Mouse (Mus musculus) layer of hippocampus, adult 18-20 months (tissue): ENCODE measurements at regions not wholly inside any gene's neighbourhood (a gene's known extent, or its start where the extent isn't known, plus 50 kb on each side); places are given as distances from the start of the nearest gene placed in this dataset.

ENCODE experiments used
- DNase-seq, 2 experiments: peaks; one replicate each; pipeline ENCODE4 v3.0.0; 2022; ENCODE audit warnings: low spot score in 2 of 2

DNA sequence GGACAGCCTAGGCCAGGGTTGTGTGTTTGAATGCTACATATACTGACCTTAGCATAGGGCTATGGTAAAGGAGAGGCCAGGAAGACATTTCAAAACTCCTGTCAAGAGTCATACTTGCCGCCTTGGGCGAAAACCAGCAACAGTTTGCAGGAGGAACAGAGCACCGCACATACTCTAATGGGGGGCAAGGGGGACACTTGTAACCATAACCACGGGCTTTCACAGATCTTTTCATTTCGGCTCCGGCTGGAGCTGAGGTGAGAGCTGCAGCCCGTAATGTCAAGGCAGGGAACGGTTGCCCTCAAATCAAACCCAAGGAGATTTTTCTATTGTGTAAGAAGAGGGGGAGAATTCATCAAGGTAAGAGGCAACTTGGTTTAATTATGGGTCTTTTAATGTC is 258.7 kb upstream of the Nt5e start:
- no peak for DNase-seq

DNA sequence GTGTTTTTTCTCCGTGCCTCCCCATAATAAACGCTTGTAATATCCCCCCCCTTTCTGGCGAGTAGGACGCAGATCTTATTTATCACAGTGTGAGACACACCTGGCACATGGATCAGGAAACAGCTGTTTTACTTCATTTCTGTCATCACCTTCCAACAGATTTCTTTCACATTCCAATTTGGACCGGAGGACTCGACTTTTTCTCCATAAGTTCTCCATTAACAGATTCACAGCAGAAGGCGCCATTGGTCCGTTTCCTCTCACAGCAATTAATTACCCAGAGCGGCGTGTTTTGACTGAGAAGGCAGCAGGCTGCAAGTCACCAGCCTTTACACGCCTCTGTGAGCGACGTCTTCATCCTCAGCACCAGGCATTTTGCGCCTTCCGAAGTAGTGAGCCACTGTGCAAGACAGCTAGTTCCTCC is 258.1 kb upstream of the Nt5e start:
- DNase-seq: peak in 1 of 2 experiments; percentile 6

DNA sequence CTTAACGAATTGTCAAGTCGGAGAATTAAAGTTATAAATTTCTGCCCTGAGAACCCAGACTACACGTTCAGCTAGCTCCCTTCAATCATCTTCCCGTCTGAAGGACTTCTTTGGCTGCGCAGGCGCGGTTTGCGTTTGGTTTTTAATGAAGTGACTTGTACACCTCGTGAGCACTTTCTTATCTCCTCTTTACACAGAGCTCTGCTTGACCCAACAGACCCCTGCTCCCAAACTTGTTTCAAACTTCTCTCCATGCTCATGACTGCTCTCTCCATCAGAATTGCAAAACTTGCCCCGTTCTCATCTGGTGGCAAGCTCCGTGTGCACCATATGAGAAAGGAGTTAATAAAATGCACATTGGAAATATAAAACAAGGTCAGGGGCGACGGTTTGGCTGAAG is 257.2 kb upstream of the Nt5e start:
- DNase-seq: no peak

DNA sequence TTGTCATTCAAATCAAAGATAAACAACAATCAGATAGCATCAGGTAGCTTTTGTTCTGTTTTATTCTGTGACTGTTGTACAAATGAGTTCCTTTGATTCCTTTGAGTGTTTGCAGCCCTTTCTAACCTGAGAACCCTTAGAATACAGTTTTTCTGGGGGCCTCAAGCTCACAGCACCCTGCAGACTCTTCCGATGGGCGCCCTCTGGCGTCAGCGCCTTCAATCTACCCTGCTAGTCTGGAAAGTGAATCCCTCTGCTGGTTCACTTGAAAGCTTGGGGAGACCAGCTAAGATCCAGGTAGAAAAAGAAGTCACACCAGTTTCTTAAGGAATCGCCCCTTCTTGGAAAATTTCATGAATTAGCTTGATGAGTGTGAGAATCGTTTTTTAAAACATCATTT is 253.8 kb upstream of the Nt5e start:
- DNase-seq: peak; percentile 36 to 81

DNA sequence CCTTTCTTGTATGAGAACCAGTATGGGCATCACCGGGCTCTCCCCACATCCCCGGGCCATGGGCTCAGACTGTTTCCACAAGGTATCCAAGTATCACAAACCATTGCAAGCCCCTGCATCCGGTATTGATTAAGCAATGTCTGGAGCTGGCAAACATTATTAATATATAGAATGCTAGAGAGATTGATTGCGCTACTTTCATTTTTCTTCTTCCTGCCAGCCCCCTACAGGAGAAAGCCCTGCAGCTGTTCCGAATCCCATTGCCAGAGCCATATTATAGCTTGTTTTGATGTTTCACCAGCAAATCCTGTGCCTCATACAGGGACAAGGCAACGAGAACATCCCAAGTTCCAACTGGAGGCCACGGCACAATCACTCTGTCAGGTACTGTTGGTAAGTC is 253.4 kb upstream of the Nt5e start:
- no peak for DNase-seq

DNA sequence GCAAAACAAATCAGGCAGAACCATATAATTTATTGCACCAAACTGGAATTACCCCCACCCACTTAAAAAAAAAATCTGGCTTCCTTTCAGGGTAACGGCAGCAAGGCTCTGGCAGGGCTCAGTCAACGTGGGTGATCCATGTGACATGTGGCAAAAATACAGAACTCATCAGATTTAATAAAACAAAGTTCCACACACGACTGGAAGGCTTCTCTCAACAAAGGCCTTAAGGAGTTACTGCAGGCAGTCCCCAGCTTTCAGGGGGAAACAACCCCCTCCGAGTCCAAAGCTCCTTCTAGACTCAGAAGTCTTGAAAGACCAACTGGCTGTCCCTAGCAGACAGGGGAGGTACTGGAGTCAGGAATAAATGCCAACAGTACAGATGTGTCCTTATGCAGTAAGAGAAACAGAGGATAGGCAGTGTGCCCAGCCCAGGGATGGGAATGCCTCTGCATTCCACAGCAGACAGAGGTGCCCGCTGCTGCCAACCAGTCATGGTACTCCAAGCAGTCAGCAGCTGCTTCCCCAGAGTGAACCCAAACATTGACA is 244.0 kb upstream of the Nt5e start:
- DNase-seq: peak; percentile 1 to 35

DNA sequence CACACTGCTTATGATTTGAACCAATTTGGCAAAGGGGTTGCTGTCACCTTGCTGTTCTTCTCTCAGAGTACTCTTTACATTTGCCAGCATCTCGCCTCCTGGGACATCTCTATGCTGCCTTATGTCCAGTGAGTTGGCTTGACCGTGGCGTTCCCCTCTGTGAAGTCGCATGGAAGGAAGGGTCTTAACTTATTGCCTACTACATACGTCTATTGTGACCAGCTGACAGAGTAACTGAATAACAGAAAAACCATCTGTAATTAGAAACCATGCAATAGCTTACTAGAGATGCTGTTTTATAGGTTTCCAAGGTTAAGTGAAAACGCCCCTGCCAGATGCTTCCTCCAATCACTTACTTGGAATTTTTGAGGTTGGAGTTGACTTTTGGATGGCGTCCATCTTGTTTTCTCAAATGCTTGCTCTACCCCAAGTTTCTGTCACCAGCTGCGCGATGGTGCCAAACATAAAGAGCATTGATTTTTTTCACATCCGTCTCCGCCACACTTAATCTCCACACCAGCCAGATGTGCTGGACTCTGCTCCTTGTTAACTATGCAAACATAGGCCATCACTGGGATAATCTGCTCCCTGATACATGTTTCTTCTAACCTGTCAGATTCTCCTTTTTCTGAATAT is 241.7 kb upstream of the Nt5e start:
- DNase-seq: no peak

DNA sequence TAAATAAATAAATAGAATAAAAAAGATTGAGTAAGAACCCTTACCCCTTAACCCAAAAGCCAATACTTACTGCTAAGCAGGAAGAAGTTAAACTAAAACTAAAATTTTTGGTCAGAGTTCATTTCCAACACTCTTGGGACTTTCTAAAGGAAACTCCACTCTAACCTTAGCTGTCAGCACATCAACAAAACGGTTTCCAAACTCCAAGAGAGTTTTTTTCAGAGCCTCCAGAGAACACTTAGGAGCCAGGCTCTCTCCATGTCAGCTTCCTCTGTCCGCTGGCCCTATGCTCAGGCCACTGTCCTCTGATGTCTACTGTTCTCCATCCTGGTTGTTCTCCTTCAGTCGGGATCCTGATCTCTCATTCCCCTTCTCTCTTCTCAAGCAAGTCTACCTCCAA is 241.1 kb upstream of the Nt5e start:
- DNase-seq: no peak

DNA sequence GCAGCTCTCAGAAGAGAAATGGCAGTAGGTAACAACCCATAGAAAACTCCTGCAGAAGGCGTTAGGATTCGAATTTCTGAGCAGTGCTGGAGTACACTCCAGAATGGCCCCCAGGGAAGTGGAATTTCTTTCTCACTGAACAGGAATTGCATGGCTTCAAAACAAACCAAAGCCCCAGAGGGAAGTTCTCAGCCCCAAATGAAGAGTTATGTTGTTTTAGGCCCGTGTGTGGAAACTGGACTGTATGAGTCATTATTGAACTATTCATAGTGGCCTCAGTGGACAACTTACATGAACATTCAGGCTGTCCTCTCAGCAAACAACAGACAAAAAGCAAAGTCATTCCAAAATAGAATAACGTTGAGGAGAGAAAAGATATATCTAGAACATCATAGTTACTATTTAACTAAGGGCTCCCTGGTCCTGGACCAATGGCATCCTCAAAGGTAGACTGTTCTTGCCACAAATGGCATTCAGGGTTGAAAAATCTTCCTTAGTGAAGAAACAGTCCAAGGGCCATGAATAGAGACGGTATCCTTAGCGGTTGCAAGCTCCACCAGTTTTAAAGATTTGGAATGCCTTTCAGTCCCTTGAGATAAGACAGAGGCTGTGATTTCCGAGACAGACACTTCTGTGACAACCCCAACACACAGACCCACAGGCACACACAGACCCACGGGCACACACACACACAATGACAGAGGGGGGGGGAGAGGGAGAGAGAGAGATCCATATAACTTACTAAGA is 235.0 kb upstream of the Nt5e start:
- DNase-seq: no peak

DNA sequence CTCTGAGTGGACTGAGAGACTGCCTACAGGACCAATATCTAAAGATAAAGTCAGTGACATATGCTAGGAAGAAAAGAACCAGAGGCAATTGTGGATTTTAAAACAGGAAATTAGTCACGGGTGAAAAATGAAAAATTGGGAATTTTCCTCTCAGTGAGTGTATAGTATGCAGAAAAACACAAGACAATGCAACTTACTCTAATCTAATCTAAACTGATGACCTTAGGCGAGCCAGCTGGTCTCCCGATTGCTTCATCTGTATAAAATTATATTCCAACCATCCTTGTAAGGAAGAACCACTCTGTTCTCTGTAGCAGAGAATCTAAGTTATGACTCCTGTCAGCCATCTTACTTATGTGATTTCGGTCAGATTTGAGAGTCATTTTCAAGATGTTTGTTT is 234.4 kb upstream of the Nt5e start:
- DNase-seq: no peak

DNA sequence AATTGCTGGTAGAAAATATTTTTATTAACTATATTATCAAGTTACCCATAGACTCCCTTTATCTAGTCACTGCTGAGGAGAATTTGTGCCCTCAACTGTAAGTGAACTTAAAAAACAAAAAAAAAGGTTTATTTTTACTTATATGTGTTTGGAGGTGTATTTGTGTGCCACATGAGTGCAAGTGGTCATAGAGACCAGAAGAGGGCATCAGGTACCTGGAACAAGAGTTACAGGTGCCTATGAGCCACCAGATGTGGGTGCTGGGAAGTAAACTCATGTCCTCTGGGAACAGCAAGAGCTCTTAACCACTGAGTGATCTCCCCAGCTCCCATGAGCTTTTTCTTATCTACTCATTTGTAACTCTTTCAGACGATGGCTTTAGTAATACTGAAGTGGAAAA is 213.9 kb upstream of the Nt5e start:
- no peak for DNase-seq

DNA sequence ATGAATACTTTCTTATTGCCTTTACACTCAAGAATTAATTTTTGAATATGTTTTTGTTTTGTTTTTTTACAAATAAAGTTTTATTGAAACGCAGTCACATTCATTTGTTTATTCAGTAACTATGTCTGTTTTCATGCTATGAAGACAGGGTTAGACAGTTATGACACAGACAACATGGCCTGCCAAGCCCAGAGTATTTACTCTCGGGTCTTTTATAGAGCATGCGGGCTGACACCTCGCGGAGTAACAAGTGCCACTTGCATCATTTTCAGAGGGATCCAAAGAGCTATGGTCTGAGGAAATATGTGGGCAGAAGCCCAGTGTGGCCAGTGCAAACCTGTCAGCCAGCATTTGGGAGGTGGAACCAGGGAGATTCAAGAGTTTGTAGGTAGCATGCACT is 206.5 kb upstream of the Nt5e start:
- no peak for DNase-seq

DNA sequence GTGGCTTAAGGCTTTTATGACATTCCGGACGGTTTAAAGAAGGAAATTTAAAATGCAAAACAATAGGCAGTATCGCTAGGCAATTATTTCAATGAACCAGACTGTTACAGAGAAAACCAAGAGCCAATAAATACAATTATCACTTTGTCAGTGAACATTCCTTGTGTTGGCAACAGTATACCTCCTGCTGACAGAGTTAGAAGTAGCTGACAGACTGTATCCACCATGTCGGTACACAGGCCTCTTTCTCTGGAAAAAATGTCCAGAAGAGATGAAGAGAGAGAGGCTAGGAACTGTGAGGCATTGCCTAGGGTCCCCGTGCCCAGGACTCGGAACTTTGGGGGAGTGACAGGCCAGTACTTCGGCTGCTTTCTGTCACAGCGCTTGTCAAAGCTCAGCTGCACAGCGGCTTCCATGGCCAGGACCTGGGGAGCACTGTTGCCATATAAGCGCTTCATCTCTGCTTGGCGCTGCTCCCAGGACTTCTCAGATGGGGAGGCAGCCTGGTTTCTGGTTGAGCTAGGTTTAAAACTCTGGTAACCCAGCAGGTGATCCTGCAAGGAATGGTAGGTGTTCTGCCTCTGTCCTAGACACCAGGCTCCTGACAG is 205.9 kb upstream of the Nt5e start:
- DNase-seq: peak in 1 of 2 experiments; percentile 3

DNA sequence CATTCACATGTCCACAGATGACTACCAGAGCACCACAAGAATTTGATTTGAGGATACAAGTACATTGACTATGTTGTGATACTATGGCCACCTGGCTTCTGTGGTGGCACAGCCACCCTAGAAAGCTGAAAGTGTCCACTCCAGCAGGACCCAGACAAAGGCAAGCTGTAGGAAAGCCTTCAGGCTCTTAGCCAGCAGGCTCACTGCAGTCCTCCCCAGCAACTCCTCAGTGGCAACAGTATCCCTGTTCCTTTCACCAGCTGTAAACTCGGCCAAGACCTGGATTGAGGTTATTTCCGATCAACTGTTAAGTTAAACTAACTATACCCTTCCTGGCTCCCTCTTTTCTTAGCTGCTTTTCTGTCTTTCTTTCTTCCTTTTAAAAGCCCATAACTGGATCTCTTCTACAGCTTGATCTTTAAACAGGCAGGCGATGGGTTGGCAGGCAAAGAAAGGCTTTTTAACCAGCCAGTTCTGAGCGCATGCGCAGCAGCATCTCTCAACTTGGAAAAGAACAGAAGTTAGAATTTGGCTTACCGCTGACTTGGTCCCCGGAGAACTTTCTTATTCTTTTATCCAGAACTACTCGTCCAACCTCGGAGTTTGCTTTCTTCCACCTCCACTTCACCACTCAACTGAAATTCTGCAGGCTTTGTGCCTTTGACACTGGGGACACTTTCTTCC is 202.5 kb upstream of the Nt5e start:
- DNase-seq: peak in 1 of 2 experiments; percentile 57

DNA sequence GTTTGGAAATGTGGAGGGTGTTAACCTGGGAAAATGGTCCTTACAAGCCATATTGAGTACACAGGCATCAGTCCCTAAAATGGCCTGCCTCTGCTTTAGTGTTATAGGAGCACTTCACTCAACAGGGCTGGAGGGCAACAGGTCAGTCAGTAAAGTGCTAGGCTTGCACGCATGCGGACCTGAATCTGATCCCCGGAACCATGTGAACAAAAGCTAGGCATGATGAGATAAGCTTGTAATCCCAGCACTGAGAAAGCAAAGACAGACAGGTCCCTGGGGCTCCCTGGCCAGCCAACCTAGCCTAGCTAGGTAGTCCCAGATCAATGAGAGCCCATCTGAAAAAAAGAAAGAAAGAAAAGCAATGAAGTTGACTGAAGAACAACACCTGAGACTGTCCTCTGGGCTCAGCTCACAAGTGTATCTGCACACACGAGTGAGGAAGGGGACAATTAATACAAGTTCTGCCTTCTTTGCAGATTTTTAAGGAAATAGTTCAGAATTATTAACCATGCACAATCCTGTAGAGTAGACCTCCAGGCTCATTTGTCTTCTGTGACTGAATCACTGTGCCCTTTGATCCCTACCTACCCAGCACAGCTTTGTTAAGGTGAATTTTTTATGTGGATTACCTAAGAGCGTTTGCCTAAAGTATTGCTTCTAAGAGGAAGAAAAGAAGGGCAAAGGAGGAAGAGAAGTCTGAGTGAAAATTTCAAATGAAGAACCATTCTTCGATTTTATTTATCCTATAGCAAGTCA is 163.8 kb upstream of the Nt5e start:
- no peak for DNase-seq

DNA sequence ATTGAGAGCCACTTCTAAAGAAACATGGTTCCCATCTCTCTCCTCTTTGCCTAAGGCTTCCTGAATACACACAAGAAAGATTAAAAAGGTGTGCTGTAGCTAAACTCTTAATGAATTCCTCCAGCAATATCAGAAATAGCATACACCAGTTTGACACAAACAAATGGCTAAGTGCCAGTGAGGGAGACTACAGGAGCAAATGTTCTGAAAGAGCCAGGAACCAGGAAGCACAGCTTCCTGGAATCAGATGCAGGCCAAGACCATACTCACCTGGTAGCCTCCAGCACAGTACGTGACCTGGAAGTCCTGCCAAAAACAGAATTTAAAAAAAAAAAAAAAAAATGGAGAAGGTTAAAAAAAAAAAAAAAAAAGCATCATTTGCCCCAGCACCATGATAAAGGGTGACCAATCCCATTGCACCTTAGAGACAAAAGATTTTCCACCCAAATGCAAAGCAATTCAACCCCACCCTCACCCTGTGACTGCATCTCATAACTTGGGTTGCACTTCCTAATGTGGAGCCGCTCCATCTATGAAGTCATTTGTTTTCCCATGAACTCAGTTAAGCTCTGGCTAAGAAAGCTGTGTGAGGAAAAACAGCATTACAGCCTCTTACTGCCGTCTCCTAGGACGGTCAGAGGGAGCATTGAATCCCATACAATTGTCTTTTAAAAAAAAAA is 149.3 kb upstream of the Nt5e start:
- no peak for DNase-seq

DNA sequence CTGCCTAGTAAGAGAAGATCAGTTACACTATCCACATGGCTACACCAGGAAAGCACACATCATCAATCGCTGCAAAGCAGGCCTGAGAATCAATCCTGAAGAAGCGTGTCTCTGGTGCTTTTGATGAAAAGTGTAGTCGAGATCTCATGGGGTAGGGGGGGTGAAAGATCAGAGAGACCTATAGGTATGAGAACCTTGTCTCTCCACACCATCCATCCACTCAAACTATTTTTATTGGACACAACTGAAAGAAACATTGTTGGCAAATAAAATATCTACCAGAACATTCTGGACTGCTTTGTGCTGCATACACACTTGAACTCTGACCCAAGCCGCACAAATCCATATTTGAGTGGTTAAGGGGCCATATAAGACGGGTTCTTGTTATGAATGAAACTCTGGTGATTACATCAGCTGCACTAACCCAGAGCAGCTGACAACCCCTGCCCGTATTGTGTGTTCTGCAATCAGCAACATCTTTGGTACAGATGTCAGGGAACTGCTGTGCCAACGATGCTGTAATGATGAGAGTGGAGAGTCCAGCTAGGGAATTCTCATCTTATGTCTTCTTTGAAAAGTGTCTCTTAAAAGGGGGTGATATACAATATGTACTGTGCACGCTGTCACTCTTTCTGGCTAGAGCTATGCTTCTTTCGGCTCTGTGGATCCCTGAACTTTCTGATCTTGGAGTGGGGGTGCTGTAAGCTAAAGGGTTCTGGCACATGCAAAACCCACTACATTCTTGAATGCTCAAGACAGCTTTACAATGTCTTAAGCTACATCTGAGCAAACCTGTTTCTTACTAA is 145.6 kb upstream of the Nt5e start:
- DNase-seq: no peak

DNA sequence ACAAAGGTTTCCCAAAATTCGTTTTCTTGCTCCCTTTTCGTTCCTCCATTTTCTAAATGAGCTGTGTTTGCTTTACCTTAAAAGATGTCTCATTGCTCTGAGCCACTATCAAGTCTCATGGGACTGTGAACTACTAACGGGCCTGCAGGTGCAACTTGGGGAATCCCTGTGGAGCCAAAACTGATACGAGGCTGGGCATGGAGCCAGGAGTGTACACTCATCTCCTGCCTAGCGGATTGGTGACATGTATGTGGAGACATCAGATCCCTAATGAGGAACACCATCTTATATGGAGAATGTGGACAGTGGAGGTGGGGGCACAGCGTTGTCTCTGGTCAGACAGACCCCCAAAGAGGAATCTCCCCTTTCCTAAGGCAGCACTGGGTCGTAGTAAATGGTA is 119.6 kb upstream of the Nt5e start:
- DNase-seq: no peak

DNA sequence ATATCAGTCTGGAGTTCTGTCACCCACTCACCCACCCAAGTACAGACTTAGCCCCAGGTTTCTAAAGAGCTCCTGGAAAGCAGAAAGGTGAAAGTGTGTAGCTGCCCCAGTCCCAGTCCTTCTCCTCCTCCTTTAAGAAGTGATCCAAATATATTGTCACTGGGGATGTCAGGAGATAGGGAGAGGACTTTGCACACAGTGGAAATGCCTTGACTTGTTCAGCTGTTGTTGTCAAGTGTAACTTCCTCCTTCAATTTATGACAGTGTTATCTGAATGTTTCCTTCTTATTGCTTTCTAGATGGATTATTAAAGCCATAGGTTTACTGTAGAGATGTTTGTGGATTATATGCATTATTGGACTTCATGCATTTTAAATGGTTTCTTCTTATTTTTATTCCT is 119.0 kb upstream of the Nt5e start:
- no peak for DNase-seq

DNA sequence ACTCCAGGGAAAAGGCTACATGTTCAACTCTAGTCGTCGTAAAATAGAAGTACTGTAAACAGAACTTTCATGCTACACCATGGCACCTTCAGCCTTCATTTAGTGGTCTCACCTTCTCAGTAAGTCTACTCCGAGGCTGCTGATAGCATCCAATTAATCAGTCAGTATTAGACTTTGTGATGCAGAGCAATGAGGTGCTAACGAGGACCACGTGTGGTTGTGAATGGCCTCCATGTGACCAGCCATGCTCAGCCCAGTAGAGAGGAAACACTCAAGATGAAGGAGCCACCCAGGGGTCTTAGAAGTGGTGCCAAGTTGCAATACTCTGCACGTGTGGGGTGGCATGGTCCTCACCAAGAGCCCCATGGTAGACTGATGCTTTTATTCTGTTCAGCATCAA is 112.2 kb upstream of the Nt5e start:
- no peak for DNase-seq
